Mouse (Mus musculus) forebrain, embryonic 12.5 days (tissue): ENCODE data around the gene Dcaf12l1. TPM values are rescaled to one million over a fixed set of nuclear protein-coding genes. Genes with fewer than 3 reads are reported as not detected.
"Not testable (repeated sequence)": the region's sequence is repeated elsewhere in the genome, so short reads cannot be mapped to it uniquely, and the experiment has no call there.

ENCODE experiments used
- ATAC-seq: fragments of 200-750 bp; cut with Nextera tagmentation; 2 replicates; pipeline ENCODE4 v1.8.0; 2017; ENCODE audit warnings: moderate TSS enrichment; ENCODE audit not compliant: low FRiP score
- H3K27ac ChIP-seq: fragments of 300-500 bp; sonication (generic); 2 replicates; pipeline ENCODE4 v1.5.1; 2016; ENCODE audit warnings: mild to moderate bottlenecking
- H3K27me3 ChIP-seq: fragments of 300-500 bp; sonication (generic); 2 replicates; pipeline ENCODE4 v1.6.1; 2016; ENCODE audit warnings: mild to moderate bottlenecking
- H3K36me3 ChIP-seq: fragments of 300-500 bp; sonication (generic); replicated peaks from 2 replicates; pipeline ENCODE4 v1.6.1; 2016; ENCODE audit warnings: mild to moderate bottlenecking
- H3K4me1 ChIP-seq: fragments of 300-500 bp; sonication (generic); 2 replicates; pipeline ENCODE4 v1.6.1; 2016
- H3K4me2 ChIP-seq: fragments of 300-500 bp; sonication (generic); 2 replicates; pipeline ENCODE4 v1.6.1; 2016; ENCODE audit warnings: mild to moderate bottlenecking, moderate library complexity
- H3K4me3 ChIP-seq: fragments of 300-500 bp; sonication (generic); replicated peaks from 2 replicates; pipeline ENCODE4 v1.5.1; 2016; ENCODE audit warnings: mild to moderate bottlenecking
- H3K9ac ChIP-seq: fragments of 300-500 bp; sonication (generic); 2 replicates; pipeline ENCODE4 v1.6.1; 2016; ENCODE audit warnings: mild to moderate bottlenecking
- H3K9me3 ChIP-seq: fragments of 300-500 bp; sonication (generic); 2 replicates; pipeline ENCODE4 v1.6.1; 2016
- WGBS: fragments of 180-500 bp; shearing (Covaris S2); methylation state at CpG from one replicate; pipeline ENCODE4 v1.1.7; 2016; 5-methylcytosine and 5-hydroxymethylcytosine counted together
- polyA plus RNA-seq: library from polyadenylated mRNA; unstranded; fragments of >200 nt; fragmentation: Nextera tagmentation; extraction: Ambion mirVana; gene quantifications from 2 replicates; pipeline ENCODE4 v1.2.1, GENCODE M21; 2016

Gene Dcaf12l1
- polyA plus RNA-seq = 6.5 and 7.4 TPM in 2 replicates

DNA sequence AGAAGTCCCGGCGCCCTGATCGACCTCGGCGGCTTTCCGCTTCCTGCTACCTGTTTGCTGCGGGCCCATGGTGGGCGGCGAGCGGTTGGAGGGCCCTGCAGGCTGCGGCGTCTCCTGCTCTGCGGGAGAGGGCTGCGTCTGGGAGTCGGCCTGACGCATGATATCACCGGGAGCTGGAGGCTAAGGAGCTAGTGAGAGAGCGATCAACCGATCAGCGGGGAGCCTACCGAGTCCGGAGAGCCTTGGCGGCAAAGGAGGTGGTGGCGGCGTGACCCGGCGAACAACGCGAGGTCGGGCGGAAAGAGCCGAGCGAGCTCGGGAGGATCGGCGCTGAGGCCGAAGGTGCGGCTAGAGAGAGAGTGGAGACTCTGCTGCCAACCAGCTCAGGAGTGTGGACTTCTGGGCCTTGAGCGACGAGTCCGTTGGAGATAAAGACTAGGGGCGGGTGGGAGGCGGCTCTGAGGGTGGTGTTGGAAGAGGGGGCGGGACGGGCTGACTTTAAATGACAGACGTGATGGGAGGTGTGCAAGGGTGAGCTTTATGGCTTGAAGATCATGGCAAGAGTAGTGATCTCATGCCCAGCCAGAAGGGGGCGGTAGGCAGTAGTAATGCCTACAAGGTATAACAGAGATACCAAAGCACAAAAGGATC lies at the start of gene Dcaf12l1:
Gene Dcaf12l1 (minus strand): TSS at position 437 of the 651 bp plus-strand sequence.
- peak within 1 kb of the TSS; percentile 48 for H3K9ac ChIP-seq
- peak within 1 kb of the TSS; percentile 62 for H3K4me2 ChIP-seq
- 19% methylated on average over 47 of the region's 47 CpGs for WGBS
- H3K27ac ChIP-seq = no peak within 1 kb of the TSS
- H3K27me3 ChIP-seq = no peaks in the 10 kb centered on the region
- peak; percentile 91 for ATAC-seq
- H3K36me3 ChIP-seq = no peaks in the 10 kb centered on the region
- H3K4me1 ChIP-seq = no peaks in the 10 kb centered on the region
- no peaks in the 10 kb centered on the region for H3K9me3 ChIP-seq
- H3K4me3 ChIP-seq = peak within 1 kb of the TSS; percentile 47

DNA sequence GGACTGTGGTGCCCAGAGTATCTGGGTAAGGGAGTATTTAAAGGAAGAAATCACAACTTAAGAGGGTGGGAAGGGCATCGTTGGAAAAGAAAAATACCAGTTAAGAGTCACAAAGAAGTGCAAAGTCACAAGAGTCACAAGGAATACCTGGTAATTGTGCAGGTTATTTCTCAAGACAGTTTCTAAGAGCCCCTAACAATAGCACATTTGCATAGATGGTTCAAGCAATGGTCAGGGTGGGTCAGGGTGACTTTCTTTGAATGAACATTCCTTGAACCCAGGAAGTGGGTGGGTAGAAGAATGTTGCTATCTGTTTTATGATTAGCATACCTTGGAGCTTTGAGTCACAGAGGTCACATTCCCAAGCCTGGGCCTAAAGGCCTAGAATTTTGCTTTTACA lies 19.4 kb upstream of the Dcaf12l1 start:
- H3K4me1 ChIP-seq, H3K4me2 ChIP-seq, H3K27me3 ChIP-seq, H3K4me3 ChIP-seq, H3K9ac ChIP-seq, H3K27ac ChIP-seq, ATAC-seq, H3K36me3 ChIP-seq, H3K9me3 ChIP-seq: not testable (repeated sequence)
- WGBS = 81% methylated on average over 1 of the region's 1 CpGs

GRCm38 (mm10) chrX:44789036-44789760 lies 799 bp downstream of the Dcaf12l1 start:
- no peak; the same call in none of the 2 replicates for ATAC-seq
- WGBS = 36% methylated on average over 36 of the region's 36 CpGs
- H3K27ac ChIP-seq = no peak overlapping the region

More at GRCm38 (mm10) chrX:44789036-44789760, 799 bp downstream of the Dcaf12l1 start:
- Histone ChIP-seq H3K36me3 (no peaks in the 10 kb centered on the region), H3K4me2 (peak overlapping the region; percentile 62), H3K9ac (peak overlapping the region; percentile 48), H3K9me3 (no peaks in the 10 kb centered on the region), H3K27me3 (no peaks in the 10 kb centered on the region), H3K4me1 (no peaks in the 10 kb centered on the region), H3K4me3 (peak overlapping the region; percentile 47)
